Mouse (Mus musculus) bone marrow, adult 2 months (tissue): ENCODE data around the gene Rab39.
A peak's percentile ranks its signal among the peaks of the same experiment; 100 is the strongest.

Source experiments
- CTCF ChIP-seq: fragments of 200-500 bp; IDR thresholded peaks from 2 replicates; pipeline ENCODE4 v1.5.1; 2011; ENCODE audit warnings: low read length, control low read depth; ENCODE audit not compliant: control insufficient read depth, insufficient read depth
- POLR2A ChIP-seq: fragments of 200-500 bp; IDR thresholded peaks from 2 replicates; pipeline ENCODE4 v1.6.1; 2011; ENCODE audit warnings: low read depth, mild to moderate bottlenecking, control low read depth, low read length, borderline replicate concordance; ENCODE audit not compliant: control insufficient read depth

- TF ChIP-seq CTCF (no peak), POLR2A (0 out of 2 replicates have a peak, but pooled peaks have one; percentile 5)
Measured at GRCm38 (mm10) chr9:53705992-53706696, at the start of gene Rab39.
